Mouse (Mus musculus) spleen, adult 2 months (tissue): ENCODE results near the gene Efhd1.

Experiments
- CTCF ChIP-seq: fragments of 200-500 bp; IDR thresholded peaks from 2 replicates; pipeline ENCODE4 v1.5.1; 2011; ENCODE audit warnings: mild to moderate bottlenecking, inconsistent platforms; ENCODE audit not compliant: insufficient read depth, insufficient read length, insufficient replicate concordance; ENCODE audit errors: extremely low read depth
- POLR2A ChIP-seq: fragments of 200-500 bp; IDR thresholded peaks from 2 replicates; pipeline ENCODE4 v1.6.1; 2011; ENCODE audit warnings: low read depth, low read length, inconsistent platforms

DNA sequence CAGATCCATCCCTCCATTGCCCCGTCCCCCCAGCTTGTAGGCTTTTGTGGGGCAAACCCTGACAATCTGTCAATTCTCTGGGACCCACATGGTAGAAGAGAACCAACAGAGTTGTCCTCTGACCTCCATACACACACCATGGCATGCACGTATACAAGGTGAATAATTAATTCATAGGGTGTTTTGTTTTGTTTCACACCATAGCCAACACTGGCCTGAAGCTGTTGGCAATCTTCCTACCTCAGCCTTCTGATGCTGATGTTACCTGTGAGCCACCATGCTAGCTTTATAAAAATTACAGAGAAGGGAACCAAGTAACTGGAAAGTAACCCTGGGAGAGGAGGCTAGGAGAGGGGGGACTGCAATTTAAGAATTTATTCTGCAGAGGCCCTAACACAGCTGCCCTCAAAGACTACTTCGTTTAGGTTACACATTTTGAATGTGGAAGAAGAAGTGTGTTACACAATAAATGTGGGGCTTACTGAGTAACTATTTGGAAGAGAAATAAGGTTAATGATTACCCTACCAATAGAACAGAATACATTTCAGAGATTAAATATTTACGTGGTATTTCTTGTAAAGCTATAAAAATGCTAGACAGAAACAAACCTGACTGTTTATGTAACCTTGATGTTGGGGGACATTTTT lies 30.0 kb downstream of the Efhd1 start:
- TF ChIP-seq CTCF (no peak), POLR2A (no peak)
